Mouse (Mus musculus): ENCODE measurements around the gene Hnrnpa2b1.

Hnrnpa2b1 gene

GRCm38 (mm10) chr6:51468891-51469561, 668 bp downstream of the Hnrnpa2b1 start:
- DNase-seq (ENCODE audit: low read depth, low spot score) = peak; percentile 75

DNA sequence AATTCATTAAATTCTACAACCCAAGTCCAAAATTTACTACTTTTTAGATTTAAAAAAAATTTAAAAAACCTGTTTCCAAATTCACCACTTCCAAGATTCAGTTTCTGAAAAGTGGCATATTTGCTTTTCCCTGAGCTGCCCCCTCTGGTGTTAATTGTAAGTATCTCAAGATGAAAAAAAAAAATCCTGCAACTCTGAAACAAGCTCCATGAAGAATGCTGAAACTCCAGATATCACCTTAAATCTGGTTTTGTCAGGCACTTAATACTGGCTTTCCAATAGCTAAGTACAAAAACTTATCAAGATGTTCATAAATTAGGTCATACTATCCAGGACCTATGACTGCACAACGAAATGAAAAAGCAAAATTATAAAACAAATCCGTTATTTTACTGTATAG, 2.0 kb downstream of the Hnrnpa2b1 start:
- DNase-seq (ENCODE audit: low read depth, low spot score) = no peak

DNA sequence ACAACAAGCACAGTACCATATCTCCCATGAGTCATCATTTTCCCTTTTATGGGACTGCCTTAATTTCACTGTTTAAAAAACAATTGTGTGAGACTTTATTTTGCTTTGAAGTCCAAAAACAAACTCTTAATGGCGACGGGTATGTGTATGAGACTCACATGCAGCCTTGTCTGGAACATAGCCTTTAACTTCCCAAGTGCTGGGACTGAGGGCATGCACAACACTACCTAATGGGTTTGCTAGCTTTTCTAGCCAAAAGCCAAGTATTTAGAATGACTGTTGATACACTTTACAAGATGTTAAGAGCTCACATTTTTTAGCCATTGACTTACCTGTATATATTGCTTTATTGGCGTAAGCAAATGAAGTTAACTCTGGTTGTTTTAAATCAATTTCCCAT, 9.3 kb downstream of the Hnrnpa2b1 start:
- DNase-seq (ENCODE audit: low read depth, low spot score) = no peak

GRCm38 (mm10) chr6:51460021-51460360, 9.7 kb downstream of the Hnrnpa2b1 start:
- no peak for DNase-seq (ENCODE audit: low read depth, low spot score)

DNA sequence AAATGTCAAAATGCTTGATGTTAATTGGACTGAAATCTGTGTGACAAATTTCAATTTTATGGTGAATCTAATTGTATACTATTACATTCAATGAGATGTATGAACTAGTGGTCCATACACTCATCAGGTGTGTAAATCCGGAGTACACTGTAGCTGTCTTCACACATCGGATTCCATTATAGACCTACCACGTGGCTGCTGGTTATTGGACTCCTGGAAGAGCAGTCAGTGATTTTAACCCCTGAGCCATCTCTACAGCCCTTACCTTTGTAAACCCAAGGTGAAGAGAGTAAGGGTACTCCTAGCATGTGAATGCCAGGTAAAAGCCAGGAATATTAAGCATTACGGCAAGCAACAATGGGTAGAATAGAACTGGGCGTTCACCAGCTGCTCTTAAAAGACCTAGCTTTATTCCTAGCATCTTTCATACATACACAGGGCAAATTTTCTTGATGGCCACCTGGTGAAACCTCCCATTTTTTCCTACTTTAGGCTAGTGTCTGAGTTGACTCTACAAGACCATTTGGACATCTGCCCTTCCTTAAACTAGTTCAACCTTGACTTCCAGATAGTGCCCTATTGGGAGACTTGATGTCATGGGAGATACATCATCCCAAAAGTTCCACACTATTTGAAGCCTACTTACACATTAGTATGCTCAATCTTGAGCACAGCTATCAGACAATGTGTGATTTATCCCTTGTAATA, 10.2 kb downstream of the Hnrnpa2b1 start:
- no peak for DNase-seq (ENCODE audit: low read depth, low spot score)

DNA sequence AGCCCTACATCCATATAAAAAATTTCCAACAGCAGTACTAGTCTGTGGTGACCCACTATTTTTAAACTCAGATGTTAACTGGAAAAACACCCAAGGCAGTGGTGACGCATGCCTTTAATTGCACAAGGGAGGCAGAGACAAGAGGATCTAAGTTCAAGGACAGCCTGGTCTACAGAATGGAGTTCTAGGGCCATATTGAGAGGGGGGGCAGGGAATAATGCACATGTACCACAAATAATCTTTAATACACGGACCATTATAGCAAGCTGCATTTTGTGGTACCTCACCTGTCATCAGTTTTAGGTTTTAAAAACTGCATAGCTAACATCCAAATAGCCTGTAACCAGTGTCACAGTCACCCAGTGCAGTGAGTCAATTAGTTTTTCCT, 10.8 kb downstream of the Hnrnpa2b1 start:
- DNase-seq (ENCODE audit: low read depth, low spot score) = no peak

DNA sequence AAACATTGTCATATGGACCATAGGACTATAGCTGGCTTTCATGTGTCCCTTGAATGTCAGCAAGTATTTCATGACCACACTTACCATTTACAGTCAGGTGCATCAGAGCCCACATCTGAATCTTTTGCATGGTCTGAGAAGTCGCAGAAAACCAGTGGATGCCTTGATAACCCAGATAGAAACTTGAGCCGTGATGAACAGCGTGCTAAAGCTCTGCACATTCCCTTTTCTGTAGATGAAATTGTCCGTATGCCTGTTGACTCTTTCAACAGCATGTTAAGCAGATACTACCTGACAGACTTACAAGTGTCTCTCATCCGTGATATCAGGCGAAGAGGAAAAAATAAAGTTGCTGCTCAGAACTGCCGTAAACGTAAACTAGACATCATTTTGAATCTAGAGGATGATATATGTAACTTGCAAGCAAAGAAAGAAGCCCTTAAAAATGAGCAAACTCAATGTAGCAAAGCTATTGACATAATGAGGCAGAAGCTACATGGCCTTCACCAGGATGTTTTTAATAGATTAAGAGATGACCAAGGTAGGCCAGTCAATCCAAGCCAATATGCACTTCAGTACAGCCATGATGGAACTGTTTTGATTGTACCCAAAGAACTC, 11.8 kb downstream of the Hnrnpa2b1 start:
- DNase-seq (ENCODE audit: low read depth, low spot score) = no peak

GRCm38 (mm10) chr6:51457283-51457682, 12.4 kb downstream of the Hnrnpa2b1 start:
- no peak for DNase-seq (ENCODE audit: low read depth, low spot score)

DNA sequence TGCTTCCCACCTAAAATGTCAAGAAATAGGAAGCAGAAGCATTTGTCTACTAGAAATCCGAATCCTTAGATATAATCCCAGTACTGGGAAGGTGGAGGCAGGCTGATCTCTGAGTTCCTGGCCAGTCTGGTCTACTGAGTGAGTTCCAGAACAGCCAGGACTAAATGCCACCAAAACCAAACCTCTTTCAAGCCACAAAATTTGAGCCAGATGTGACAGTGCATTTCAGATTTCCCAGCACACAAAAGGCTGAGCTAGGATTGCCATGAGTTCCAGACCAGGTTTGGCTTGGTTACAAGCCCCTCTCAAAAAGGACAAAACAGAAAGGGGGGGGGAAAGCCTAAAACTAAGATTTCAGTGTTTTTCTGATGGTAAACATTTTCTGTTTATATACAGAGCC, 13.5 kb downstream of the Hnrnpa2b1 start:
- DNase-seq (ENCODE audit: low read depth, low spot score) = no peak

- DNase-seq (ENCODE audit: low read depth, low spot score) = no peak
Observed at GRCm38 (mm10) chr6:51454949-51455348, 14.7 kb downstream of the Hnrnpa2b1 start.

GRCm38 (mm10) chr6:51452927-51453503, 16.7 kb downstream of the Hnrnpa2b1 start:
- no peak for DNase-seq (ENCODE audit: low read depth, low spot score)

DNA sequence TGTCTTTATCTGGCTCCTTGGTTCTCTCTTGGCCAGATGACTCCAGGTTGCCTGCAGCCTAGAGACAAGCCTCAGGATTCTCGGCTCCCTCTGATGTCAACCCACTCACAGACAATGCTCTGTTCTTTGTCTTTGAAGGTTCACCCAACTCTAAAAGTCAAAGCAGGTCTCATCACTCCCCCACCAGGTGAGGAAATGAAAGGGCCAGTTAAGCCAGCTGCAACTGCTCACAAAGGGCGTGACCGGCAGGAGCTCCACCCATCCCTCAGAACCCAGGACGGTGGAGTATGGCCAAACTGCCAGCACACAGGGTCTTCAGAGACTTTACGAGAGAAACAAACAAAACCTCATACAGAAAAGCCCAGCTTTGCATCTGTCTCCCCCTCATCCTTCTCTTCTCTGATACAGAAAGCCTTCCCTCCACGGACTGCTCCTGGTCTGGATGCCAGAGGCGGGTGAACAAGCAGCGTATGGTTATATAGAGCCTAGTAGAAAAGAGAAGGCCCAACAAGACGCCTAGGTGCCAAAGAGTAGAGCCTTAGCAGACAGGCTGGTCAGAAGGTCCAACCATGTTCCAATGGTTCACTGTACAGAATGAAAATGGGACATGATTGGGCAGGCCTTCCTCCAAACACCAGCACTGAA, 27.4 kb downstream of the Hnrnpa2b1 start:
- no peak for DNase-seq (ENCODE audit: low read depth, low spot score)

DNA sequence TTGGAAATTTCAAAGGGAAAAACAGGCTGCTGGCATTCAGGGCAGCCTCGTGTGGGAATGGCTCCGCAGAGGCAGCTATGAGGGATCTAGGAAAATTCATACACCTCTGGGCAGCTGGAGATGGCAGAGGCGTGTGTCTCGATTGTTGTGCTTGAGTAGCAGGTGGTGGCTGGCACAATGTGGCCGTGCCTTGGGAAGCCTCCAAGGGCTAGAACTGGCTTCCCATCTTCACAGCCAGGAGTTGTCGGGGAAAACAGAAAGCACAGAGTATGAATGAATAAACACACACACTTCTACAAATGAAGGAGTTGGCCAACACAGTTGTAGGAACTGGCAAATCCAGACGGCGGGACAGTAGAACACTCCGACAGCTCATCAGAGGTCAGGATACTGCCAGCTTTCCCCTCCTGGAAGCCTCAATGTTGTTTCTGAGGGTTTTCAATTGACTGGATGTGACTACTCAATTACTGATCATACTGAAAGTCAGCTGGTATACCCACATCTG, 30.8 kb downstream of the Hnrnpa2b1 start:
- DNase-seq (ENCODE audit: low read depth, low spot score) = no peak

- DNase-seq (ENCODE audit: low read depth, low spot score) = no peak
Observed at GRCm38 (mm10) chr6:51437665-51438064, 32.0 kb downstream of the Hnrnpa2b1 start.

GRCm38 (mm10) chr6:51434270-51434669, 35.4 kb downstream of the Hnrnpa2b1 start:
- no peak for DNase-seq (ENCODE audit: low read depth, low spot score)

DNA sequence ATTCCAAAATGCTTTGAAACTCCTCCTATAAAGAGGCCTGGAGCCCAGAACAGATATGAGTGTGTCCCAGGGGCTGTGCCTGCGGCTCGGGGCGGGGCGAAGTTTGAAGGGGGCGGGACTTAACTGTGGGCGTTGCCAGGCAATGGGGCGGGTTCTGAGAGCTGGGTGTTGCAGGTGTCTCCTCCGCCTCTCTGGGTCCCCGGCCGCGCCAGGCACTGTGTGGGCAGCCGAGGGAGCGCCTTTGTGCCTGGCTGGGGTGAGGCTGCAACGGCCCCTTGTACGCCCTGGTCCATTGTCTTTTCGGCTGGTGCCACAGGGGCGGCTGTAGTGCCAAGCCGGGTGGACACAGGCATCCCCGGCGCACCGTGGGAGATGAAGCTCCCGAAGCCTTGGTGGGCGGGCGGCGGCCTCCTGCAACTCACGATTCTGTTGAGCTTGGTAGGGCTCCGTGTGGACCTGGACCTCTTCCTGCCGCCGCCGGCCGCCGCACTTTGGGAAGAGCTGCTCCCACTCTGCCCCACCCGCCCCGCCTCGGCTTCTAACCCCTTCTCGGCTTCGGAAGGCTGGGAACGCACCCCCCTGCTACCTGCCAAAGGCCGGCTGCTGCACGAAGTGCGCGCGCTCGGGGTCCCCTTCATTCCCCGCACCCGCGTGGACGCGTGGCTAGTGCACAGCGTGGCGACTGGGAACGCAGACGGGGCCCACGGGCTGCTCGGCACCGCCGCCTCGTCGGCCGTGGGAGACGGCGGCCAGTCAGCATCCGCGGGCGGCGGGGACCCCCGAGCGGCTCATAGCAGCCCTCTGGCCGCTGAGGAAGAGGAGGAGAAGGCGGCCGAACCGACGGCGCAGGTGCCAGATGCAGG, 36.9 kb downstream of the Hnrnpa2b1 start, which contains the start of gene Nfe2l3:
Gene Nfe2l3, plus strand, starts transcription at position 136 of the 863 bp plus-strand sequence.
- DNase-seq (ENCODE audit: low read depth, low spot score) = no peak

GRCm38 (mm10) chr6:51424537-51424936, 45.2 kb downstream of the Hnrnpa2b1 start:
- no peak for DNase-seq (ENCODE audit: low read depth, low spot score)

DNA sequence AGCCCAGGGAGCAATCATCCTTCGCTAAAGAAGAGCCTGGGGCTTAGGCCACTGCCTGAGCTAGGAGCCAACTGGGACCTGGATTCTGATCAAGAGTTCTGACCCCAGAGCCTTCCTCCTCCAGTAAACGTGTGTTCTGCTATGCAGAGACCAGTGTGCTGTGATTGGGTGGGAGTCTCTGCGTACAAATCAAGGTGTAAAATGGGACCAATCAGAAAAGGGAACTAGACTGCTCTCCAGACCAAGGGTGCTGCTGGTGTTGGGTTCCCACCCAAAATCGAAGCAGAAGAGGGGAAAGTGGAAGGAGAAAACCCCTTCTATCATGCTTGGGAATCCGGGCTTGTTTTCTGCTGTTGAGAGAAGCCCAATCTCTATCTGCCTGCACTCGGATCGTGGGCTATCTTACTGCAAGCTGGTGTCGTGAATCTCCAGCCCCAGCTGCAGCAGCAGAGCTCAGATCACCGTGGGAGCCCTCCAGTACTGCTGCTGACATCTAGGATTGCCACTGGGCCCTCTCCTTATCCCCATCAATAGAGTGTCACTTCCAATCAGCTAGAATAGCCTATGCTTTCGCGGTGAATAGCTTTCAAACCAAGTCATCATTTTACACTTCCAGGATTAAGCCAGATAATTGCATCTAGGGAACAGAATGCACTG, 46.1 kb downstream of the Hnrnpa2b1 start:
- DNase-seq (ENCODE audit: low read depth, low spot score) = no peak

DNA sequence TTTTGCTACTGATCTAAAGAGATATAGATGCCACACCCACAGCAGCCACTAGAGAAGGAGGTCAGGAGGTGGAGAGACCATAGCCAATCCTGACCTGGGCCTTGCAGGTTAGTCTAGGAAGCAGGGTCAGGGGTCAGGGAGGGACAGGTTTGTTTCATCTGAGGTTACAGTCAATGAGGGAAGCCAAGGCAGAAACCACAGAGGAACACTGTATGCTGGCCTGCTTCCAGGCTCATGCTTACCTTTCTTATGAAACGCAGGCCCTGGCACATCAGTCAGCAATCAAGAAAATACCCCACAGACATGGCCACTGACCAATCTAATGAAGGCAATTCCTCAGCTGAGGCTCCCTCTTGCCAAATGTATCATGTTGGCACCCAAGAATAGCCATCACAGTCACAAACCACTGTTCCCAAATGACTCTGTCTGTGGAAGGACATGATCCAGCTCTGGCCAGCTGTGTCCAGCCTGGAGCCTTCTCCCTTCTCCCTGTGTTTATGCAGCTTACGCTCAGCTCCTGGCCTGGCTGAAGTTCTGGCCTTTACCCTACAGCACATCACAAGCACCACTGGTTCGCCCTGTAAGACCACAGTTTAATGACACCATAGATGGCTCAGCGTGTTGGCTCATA, 52.3 kb downstream of the Hnrnpa2b1 start:
- no peak for DNase-seq (ENCODE audit: low read depth, low spot score)

DNA sequence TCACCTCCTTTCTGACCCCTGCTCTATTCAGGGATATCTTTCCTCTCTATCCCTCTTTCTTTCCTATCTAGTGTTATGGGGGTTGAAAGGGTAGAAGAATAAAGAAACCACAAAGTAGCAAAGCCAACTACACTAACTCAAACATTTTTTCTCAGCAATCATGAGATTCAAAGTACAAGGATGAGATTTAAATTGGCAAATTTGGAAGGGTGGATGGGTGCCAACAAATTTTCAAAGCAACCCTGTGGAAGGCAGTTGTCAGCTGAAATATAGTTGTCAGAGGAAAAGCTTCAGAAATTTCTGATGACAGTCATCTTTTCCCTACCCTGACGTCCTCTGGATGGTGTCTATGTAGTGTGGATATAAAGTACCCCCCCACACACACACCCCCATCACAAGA, 53.3 kb downstream of the Hnrnpa2b1 start:
- DNase-seq (ENCODE audit: low read depth, low spot score) = no peak
